Mouse (Mus musculus): Measurements from ENCODE around the gene Gm48552. TPM values are rescaled to one million over a fixed set of nuclear protein-coding genes. Genes with fewer than 3 reads are reported as not detected.

Gene Gm48552
- polyA plus RNA-seq, 1 experiment from 2014 or later = 0.36 TPM

DNA sequence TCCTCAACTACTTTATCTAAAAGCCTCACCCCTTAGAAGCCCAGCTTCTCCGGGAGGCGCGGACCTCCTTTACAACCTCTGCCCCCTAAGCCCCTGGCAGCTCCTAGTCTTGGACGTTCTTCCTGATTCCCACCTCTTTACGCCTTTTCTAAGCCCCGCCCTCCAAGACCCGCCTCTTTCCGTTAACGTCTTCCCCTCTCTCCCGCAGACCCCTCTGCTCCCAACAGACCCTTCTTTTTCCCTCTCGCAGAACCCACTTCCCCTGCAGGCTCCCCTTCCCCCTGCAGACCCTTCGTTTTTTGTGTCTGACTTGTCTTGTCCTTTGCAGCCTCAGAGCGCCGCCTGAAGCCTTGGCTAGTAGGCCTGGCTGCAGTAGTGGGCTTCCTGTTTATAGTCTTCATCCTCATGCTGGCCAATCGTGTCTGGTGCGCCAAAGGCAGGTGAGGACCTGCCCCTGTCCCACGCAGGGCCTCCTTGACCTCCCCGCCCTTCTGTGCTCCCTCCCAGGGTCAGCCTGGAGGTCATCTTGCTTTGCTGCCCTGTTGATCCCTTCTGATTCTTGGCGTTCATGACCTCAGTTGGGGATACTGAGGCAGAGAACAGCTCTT is 4.8 kb downstream of the Gm48552 start:
- Histone ChIP-seq H3K27ac (replicated peaks) (peak overlapping the region; percentile 69), H3K9ac (ENCODE audit: low read length) (peak overlapping the region; percentile 18), H3K4me2 (replicated peaks; ENCODE audit: low read depth) (peak overlapping the region; percentile 56), H3K4me3 (ENCODE audit: low read depth, low read length) (peak overlapping the region; percentile 30), H3K36me3 (ENCODE audit: control insufficient read depth, insufficient read depth, low read length) (peaks cover 3% of the 10 kb centered on the region; the same call in 1 of the 2 replicates), H3K4me1 (replicated peaks; ENCODE audit: control insufficient read depth, insufficient read depth) (peaks cover 6% of the 10 kb centered on the region; the same call in 1 of the 2 replicates), H3K27me3 (ENCODE audit: control insufficient read depth, insufficient read depth, low read length) (no peaks in the 10 kb centered on the region), H3K9me3 (ENCODE audit: control insufficient read depth, low read length) (no peaks in the 10 kb centered on the region)
- 6% methylated on average over 19 of the region's 19 CpGs for WGBS
- TF ChIP-seq EP300 (optimal IDR thresholded peaks at IDR 0.05) = no peak
- TF ChIP-seq CTCF (IDR thresholded peaks at IDR 0.05; ENCODE audit: low read depth) = peak; percentile 4; the same call in 1 of the 2 replicates
- DNase-seq (ENCODE audit: low spot score) = no peak
- ATAC-seq (ENCODE audit: low FRiP score, low TSS enrichment) = no peak

DNA sequence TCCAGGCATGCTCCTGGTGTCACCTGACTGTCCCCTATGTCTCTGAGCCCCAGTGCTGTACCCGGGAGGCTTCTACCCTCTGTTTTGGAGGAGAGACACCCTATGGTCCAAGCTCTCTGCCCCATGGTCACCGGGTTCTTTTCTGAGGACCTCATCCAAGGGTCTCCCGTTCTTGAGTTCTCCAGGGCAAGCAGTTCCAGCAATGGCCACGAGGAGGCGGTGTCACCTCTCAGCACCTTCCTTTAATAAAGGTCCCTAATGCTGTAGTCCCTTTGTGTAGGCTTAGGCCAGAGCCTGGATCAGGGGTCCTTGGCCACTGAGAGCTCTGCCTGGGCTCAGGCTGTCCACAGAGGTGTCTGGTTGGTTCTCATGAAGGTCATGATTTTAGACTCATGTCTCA is 6.3 kb downstream of the Gm48552 start:
- TF ChIP-seq CTCF (IDR thresholded peaks at IDR 0.05; ENCODE audit: low read depth) (peak; percentile 97), EP300 (optimal IDR thresholded peaks at IDR 0.05) (no peak)

DNA sequence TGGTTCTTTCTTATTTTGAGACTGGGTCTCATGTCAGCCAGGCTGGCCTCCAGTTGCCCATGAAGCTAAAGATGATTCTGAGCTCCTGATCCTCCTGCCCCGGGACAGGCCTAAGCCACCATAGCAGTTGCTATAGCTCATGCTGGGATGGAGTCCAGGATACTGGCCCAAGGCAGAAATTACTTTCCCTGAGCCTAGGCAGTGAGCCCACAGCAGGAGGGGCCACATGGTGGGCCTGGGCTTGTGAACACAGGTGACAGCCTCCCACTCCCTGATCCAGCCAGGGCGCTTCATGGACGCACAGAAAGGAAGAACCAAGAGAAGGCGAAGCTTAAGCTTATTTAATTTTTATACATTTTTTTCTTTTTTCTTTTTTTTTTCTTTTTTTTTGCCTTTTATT is 7.1 kb downstream of the Gm48552 start:
- H3K9me3 ChIP-seq (ENCODE audit: control insufficient read depth, low read length) = no peaks in the 10 kb centered on the region
- WGBS = 88% methylated on average over 4 of the region's 4 CpGs
- TF ChIP-seq EP300 (optimal IDR thresholded peaks at IDR 0.05) = no peak
- no peak for TF ChIP-seq CTCF (IDR thresholded peaks at IDR 0.05; ENCODE audit: low read depth)
- ATAC-seq (ENCODE audit: low FRiP score, low TSS enrichment) (no peak), DNase-seq (ENCODE audit: low spot score) (no peak)
- H3K36me3 ChIP-seq (ENCODE audit: control insufficient read depth, insufficient read depth, low read length) = peaks cover 19% of the 10 kb centered on the region; the same call in 1 of the 2 replicates
- H3K9ac ChIP-seq (ENCODE audit: low read length) = no peak overlapping the region
- no peaks in the 10 kb centered on the region for H3K27me3 ChIP-seq (ENCODE audit: control insufficient read depth, insufficient read depth, low read length)
- H3K4me3 ChIP-seq (ENCODE audit: low read depth, low read length) = no peak overlapping the region
- no peak overlapping the region for H3K4me2 ChIP-seq (replicated peaks; ENCODE audit: low read depth)
- peaks cover 3% of the 10 kb centered on the region; the same call in 1 of the 2 replicates for H3K4me1 ChIP-seq (replicated peaks; ENCODE audit: control insufficient read depth, insufficient read depth)
- H3K27ac ChIP-seq (replicated peaks) = no peak overlapping the region

More for the DNA sequence above, 6.3 kb downstream of the Gm48552 start:
- Histone ChIP-seq H3K9ac (ENCODE audit: low read length) (no peak overlapping the region), H3K4me2 (replicated peaks; ENCODE audit: low read depth) (no peak overlapping the region), H3K9me3 (ENCODE audit: control insufficient read depth, low read length) (no peaks in the 10 kb centered on the region), H3K27me3 (ENCODE audit: control insufficient read depth, insufficient read depth, low read length) (no peaks in the 10 kb centered on the region), H3K36me3 (ENCODE audit: control insufficient read depth, insufficient read depth, low read length) (peaks cover 14% of the 10 kb centered on the region; the same call in 1 of the 2 replicates), H3K4me1 (replicated peaks; ENCODE audit: control insufficient read depth, insufficient read depth) (peaks cover 3% of the 10 kb centered on the region; the same call in 1 of the 2 replicates), H3K27ac (replicated peaks) (no peak overlapping the region), H3K4me3 (ENCODE audit: low read depth, low read length) (no peak overlapping the region)
- ATAC-seq (ENCODE audit: low FRiP score, low TSS enrichment) = no peak
- 18% methylated on average over 5 of the region's 5 CpGs for WGBS
- peak; percentile 78 for DNase-seq (ENCODE audit: low spot score)

DNA sequence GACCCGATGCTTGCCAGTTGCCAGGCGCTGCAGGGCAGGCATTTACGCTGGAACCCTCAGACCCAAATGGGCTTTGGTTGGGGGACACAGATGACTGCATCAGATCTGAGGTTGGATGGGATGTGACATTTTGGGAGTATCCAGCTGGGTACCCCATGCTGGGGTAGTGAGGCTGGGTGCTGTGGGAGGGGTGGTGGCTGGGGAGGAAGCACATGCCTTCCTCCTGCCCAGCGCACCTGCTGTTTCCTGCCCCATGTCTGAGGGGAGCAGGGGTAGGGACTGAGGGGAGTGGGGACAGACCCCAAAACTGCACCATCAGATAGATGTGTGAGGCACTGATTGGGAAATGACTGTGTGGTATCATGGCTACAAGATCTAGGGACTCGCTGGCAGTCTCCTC is 7.9 kb downstream of the Gm48552 start:
- Histone ChIP-seq H3K4me1 (replicated peaks; ENCODE audit: control insufficient read depth, insufficient read depth) (peaks cover 3% of the 10 kb centered on the region), H3K27ac (replicated peaks) (no peak overlapping the region), H3K27me3 (ENCODE audit: control insufficient read depth, insufficient read depth, low read length) (no peaks in the 10 kb centered on the region), H3K36me3 (ENCODE audit: control insufficient read depth, insufficient read depth, low read length) (peaks cover 19% of the 10 kb centered on the region; the same call in 1 of the 2 replicates), H3K4me3 (ENCODE audit: low read depth, low read length) (no peak overlapping the region), H3K9ac (ENCODE audit: low read length) (no peak overlapping the region), H3K4me2 (replicated peaks; ENCODE audit: low read depth) (no peak overlapping the region), H3K9me3 (ENCODE audit: control insufficient read depth, low read length) (no peaks in the 10 kb centered on the region)
- ATAC-seq (ENCODE audit: low FRiP score, low TSS enrichment) = no peak
- WGBS = 81% methylated on average over 5 of the region's 5 CpGs
- TF ChIP-seq EP300 (optimal IDR thresholded peaks at IDR 0.05) (no peak), CTCF (IDR thresholded peaks at IDR 0.05; ENCODE audit: low read depth) (no peak)
- no peak for DNase-seq (ENCODE audit: low spot score)

DNA sequence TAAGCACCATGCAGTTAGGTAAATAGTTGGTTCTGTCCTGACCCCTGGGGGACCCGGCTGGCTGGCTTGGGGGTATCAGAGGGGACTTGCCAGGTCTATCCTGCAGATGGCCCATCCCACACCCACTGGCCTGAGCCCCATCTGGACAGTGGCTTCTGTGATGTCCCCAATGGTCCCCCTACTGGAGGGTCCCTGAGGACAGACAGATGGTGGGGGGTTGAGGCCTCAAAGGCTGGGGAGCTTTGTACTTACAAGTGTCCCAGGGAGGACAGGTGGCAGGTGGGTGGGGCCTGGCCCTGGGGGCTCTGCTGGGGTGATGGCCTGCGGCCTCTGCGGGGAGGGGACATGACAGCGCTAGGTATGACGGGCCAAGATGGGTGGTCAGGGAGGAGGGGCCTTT is 10.5 kb downstream of the Gm48552 start:
- H3K36me3 ChIP-seq (ENCODE audit: control insufficient read depth, insufficient read depth, low read length) = peaks cover 24% of the 10 kb centered on the region; the same call in 1 of the 2 replicates
- ATAC-seq (ENCODE audit: low FRiP score, low TSS enrichment) (no peak), DNase-seq (ENCODE audit: low spot score) (no peak)
- H3K4me2 ChIP-seq (replicated peaks; ENCODE audit: low read depth) = no peak overlapping the region
- no peak overlapping the region for H3K9ac ChIP-seq (ENCODE audit: low read length)
- H3K9me3 ChIP-seq (ENCODE audit: control insufficient read depth, low read length) = no peaks in the 10 kb centered on the region
- H3K4me1 ChIP-seq (replicated peaks; ENCODE audit: control insufficient read depth, insufficient read depth) = peaks cover 8% of the 10 kb centered on the region
- TF ChIP-seq CTCF (IDR thresholded peaks at IDR 0.05; ENCODE audit: low read depth) = no peak
- TF ChIP-seq EP300 (optimal IDR thresholded peaks at IDR 0.05) = no peak
- no peak overlapping the region for H3K27ac ChIP-seq (replicated peaks)
- no peaks in the 10 kb centered on the region for H3K27me3 ChIP-seq (ENCODE audit: control insufficient read depth, insufficient read depth, low read length)
- H3K4me3 ChIP-seq (ENCODE audit: low read depth, low read length) = no peak overlapping the region
- 84% methylated on average over 5 of the region's 5 CpGs for WGBS

DNA sequence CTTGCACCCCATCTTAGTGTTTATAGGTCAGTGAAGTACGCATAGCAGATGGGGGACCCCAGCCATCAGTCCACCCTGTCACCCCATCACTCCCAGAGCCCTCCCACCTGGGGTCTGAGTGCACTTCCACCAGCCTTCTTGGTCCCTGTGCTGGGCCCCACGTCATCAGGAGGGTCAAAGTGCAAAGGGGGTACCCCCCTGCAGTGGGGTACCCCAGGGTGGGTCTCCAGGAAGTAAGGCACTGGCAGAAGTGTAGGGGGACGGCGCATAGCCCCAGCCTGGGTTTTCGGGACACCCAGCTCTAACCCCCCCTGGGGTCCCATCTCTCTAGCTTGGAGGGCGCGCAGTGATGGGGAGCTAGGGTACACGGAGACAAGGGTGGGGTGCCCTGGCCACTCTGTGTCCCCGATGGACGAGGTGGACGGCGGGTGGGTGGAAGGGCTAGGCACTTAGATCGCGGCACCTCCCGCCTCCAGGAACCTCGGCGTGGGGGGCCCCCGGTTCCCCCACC is 11.0 kb downstream of the Gm48552 start:
- Histone ChIP-seq H3K4me3 (ENCODE audit: low read depth, low read length) (no peak overlapping the region), H3K9ac (ENCODE audit: low read length) (no peak overlapping the region), H3K27ac (replicated peaks) (no peak overlapping the region), H3K9me3 (ENCODE audit: control insufficient read depth, low read length) (no peaks in the 10 kb centered on the region), H3K36me3 (ENCODE audit: control insufficient read depth, insufficient read depth, low read length) (peaks cover 27% of the 10 kb centered on the region), H3K4me1 (replicated peaks; ENCODE audit: control insufficient read depth, insufficient read depth) (peaks cover 8% of the 10 kb centered on the region), H3K4me2 (replicated peaks; ENCODE audit: low read depth) (no peak overlapping the region), H3K27me3 (ENCODE audit: control insufficient read depth, insufficient read depth, low read length) (no peaks in the 10 kb centered on the region)
- DNase-seq (ENCODE audit: low spot score) = no peak
- no peak for TF ChIP-seq EP300 (optimal IDR thresholded peaks at IDR 0.05)
- 78% methylated on average over 18 of the region's 18 CpGs for WGBS
- no peak for ATAC-seq (ENCODE audit: low FRiP score, low TSS enrichment)
